Mouse (Mus musculus) G1E (cell line): ENCODE results near the gene Aqp8.

Experiments used
- CTCF ChIP-seq: IDR thresholded peaks from 2 replicates; pipeline ENCODE4 v1.5.1; 2012; ENCODE audit warnings: low read depth, low read length, inconsistent platforms, mixed read lengths
- TAL1 ChIP-seq: conservative IDR thresholded peaks from 2 replicates; pipeline ENCODE4 v1.6.1; 2012; ENCODE audit warnings: low read depth, low read length, inconsistent platforms, mixed read lengths

DNA sequence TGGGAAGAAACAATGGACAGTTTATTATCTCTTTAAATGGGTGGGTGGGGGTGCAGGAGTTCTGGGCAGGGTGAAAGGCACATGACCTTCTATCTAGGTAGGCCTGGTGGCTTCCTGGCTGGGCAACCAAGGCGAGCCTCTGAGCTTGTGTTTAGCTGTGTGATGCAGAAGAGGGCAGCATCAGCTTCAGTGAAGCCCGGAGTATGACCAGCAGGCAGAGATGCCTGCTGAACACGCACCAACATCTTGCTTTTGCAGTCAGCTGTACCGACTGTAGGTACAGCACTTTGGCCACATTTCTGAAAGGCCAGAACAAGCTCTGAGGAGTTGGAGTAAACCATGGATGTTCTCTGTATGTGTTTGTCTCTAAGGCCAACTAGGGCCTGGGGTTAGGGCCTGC, 1.5 kb downstream of the Aqp8 start:
- TF ChIP-seq CTCF, result no peak
- TF ChIP-seq TAL1, result no peak
